Mouse (Mus musculus): ENCODE measurements around the gene Psrc1. TPM values are rescaled to one million over a fixed set of nuclear protein-coding genes. Genes with fewer than 3 reads are reported as not detected.

The Psrc1 gene
- total and polyA plus RNA-seq, 3 experiments = 0.16 to 0.59 (median 0.34) TPM

DNA sequence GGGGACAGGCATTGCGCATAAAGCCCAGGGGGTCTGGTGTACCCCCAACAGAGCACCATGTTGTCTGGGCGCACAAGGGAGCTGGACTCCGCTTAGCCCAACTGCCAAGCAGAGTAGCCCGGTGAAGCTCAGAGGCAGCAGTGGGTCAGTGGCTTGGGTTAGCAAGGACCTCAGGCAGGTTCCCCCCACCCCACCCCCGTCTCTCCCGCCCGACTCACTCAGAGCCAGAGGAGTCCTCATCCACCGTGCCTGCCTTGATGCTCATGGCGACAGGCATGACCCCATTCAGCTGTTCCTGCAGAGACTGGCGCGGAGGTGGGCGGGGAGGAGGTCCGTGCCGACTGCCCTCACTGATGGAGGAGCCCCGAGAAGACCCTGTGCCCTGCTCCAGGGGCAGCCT, 9.2 kb downstream of the Psrc1 start:
- Histone ChIP-seq H3K27me3 (ENCODE audit: control insufficient read depth, insufficient read depth, low read length) (no peaks in the 10 kb centered on the region), H3K36me3 (ENCODE audit: control insufficient read depth, insufficient read depth, low read length) (no peaks in the 10 kb centered on the region), H3K79me2 (replicated peaks; ENCODE audit: control insufficient read depth, insufficient read depth, low read length) (no peaks in the 10 kb centered on the region), H3K27ac (no peak overlapping the region), H3K4me1 (ENCODE audit: control insufficient read depth, insufficient read depth, low read length) (peaks cover 2% of the 10 kb centered on the region; the same call in 1 of the 2 replicates), H3K9ac (ENCODE audit: low read depth, low read length) (no peak overlapping the region), H3K4me3 (no peak overlapping the region)
- WGBS = 61% methylated on average over 15 of the region's 15 CpGs
- intact Hi-C loops (cut with DNase I) = no loop called here
- DNase-seq = no peak
- TF ChIP-seq EP300 (IDR thresholded peaks at IDR 0.05; ENCODE audit: insufficient read depth, low read depth, low read length) (no peak), POLR2A (IDR thresholded peaks at IDR 0.05; ENCODE audit: insufficient read depth, low read depth, low read length) (no peak), CTCF (IDR thresholded peaks at IDR 0.05) (no peak)

DNA sequence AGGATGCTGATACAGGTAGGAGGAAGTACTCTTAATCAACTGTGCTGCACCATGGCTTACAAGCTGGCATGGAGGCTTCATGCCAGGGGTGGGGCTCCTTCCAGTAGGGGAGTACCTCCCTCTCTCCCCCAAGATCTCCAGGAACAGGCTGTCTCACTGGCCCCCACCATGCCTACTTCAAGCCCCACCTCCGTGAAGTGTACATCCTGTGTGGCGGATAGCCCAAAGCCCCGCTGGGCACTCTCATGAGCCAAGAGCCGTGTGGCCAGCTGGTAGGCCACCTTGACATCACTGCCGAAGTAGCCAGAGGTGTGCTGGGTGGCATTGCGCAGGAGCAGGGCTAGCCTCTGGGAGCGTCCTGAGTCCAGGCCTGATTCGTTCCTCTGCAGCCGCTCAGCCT, 14.6 kb downstream of the Psrc1 start:
- Histone ChIP-seq H3K4me3 (no peak overlapping the region), H3K27ac (no peak overlapping the region), H3K9ac (ENCODE audit: low read depth, low read length) (no peak overlapping the region), H3K4me1 (ENCODE audit: control insufficient read depth, insufficient read depth, low read length) (no peaks in the 10 kb centered on the region), H3K79me2 (replicated peaks; ENCODE audit: control insufficient read depth, insufficient read depth, low read length) (no peaks in the 10 kb centered on the region), H3K36me3 (ENCODE audit: control insufficient read depth, insufficient read depth, low read length) (no peaks in the 10 kb centered on the region), H3K27me3 (ENCODE audit: control insufficient read depth, insufficient read depth, low read length) (no peaks in the 10 kb centered on the region)
- 90% methylated on average over 9 of the region's 9 CpGs for WGBS
- TF ChIP-seq EP300 (IDR thresholded peaks at IDR 0.05; ENCODE audit: insufficient read depth, low read depth, low read length) (no peak), POLR2A (IDR thresholded peaks at IDR 0.05; ENCODE audit: insufficient read depth, low read depth, low read length) (no peak), CTCF (IDR thresholded peaks at IDR 0.05) (no peak)
- no peak for DNase-seq
- intact Hi-C loops (cut with DNase I) = no loop called here

DNA sequence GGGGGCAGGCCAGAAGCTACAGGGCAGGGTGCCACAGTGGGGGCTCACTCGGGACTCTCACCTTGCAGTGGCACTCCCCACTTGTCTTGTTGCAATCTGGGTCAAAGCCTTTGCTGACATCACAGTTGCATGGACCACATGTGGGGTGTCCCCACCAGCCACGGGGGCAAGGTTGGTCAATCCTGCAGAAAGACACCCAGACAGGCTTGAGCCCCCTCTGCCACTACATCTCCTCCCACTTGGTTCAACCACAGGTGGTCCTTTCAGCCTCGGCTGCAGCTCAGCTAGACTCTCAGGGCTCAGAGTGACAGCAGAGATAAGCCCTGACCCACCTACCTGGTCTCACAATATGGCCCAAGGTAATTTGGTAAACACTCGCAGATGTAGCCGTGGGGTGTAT, 16.8 kb downstream of the Psrc1 start:
- no peak for DNase-seq
- no peaks in the 10 kb centered on the region for H3K36me3 ChIP-seq (ENCODE audit: control insufficient read depth, insufficient read depth, low read length)
- TF ChIP-seq CTCF (IDR thresholded peaks at IDR 0.05) (no peak), EP300 (IDR thresholded peaks at IDR 0.05; ENCODE audit: insufficient read depth, low read depth, low read length) (no peak), POLR2A (IDR thresholded peaks at IDR 0.05; ENCODE audit: insufficient read depth, low read depth, low read length) (no peak)
- intact Hi-C loops (cut with DNase I) = loop anchor here (2.0 to 5.0 kb wide), 2 partner anchors 162 to 372 kb away; partner anchors contain the start of gene Tmem167b
- no peaks in the 10 kb centered on the region for H3K27me3 ChIP-seq (ENCODE audit: control insufficient read depth, insufficient read depth, low read length)
- 79% methylated on average over 5 of the region's 5 CpGs for WGBS
- no peak overlapping the region for H3K27ac ChIP-seq
- no peaks in the 10 kb centered on the region for H3K4me1 ChIP-seq (ENCODE audit: control insufficient read depth, insufficient read depth, low read length)
- H3K4me3 ChIP-seq = no peak overlapping the region
- H3K9ac ChIP-seq (ENCODE audit: low read depth, low read length) = no peak overlapping the region
- no peaks in the 10 kb centered on the region for H3K79me2 ChIP-seq (replicated peaks; ENCODE audit: control insufficient read depth, insufficient read depth, low read length)

- no peaks in the 10 kb centered on the region for H3K27me3 ChIP-seq (ENCODE audit: control insufficient read depth, insufficient read depth, low read length)
- no peak overlapping the region for H3K4me3 ChIP-seq
- H3K36me3 ChIP-seq (ENCODE audit: control insufficient read depth, insufficient read depth, low read length) = no peaks in the 10 kb centered on the region
- intact Hi-C loops (cut with DNase I) = loop anchor here (2.0 to 5.0 kb wide), 2 partner anchors 161 to 370 kb away; partner anchors contain the start of gene Tmem167b
- no peaks in the 10 kb centered on the region for H3K4me1 ChIP-seq (ENCODE audit: control insufficient read depth, insufficient read depth, low read length)
- no peak overlapping the region for H3K27ac ChIP-seq
- TF ChIP-seq CTCF (IDR thresholded peaks at IDR 0.05) = peak; percentile 91
- no peak for TF ChIP-seq POLR2A (IDR thresholded peaks at IDR 0.05; ENCODE audit: insufficient read depth, low read depth, low read length)
- peak; percentile 79; the same call in 1 of the 2 replicates for TF ChIP-seq EP300 (IDR thresholded peaks at IDR 0.05; ENCODE audit: insufficient read depth, low read depth, low read length)
- no peaks in the 10 kb centered on the region for H3K79me2 ChIP-seq (replicated peaks; ENCODE audit: control insufficient read depth, insufficient read depth, low read length)
- H3K9ac ChIP-seq (ENCODE audit: low read depth, low read length) = no peak overlapping the region
- WGBS = 37% methylated on average over 22 of the region's 22 CpGs
- peak; percentile 83 to 88 for DNase-seq
These were observed 18.3 kb downstream of the Psrc1 start for GRCm38 (mm10) chr3:108401692-108402527.

GRCm38 (mm10) chr3:108402528-108402920, 18.9 kb downstream of the Psrc1 start:
- H3K4me1 ChIP-seq (ENCODE audit: control insufficient read depth, insufficient read depth, low read length) = no peaks in the 10 kb centered on the region
- H3K4me3 ChIP-seq = no peak overlapping the region
- H3K36me3 ChIP-seq (ENCODE audit: control insufficient read depth, insufficient read depth, low read length) = no peaks in the 10 kb centered on the region
- TF ChIP-seq POLR2A (IDR thresholded peaks at IDR 0.05; ENCODE audit: insufficient read depth, low read depth, low read length) = no peak
- no peak for TF ChIP-seq CTCF (IDR thresholded peaks at IDR 0.05)
- no peak for TF ChIP-seq EP300 (IDR thresholded peaks at IDR 0.05; ENCODE audit: insufficient read depth, low read depth, low read length)
- H3K9ac ChIP-seq (ENCODE audit: low read depth, low read length) = no peak overlapping the region
- intact Hi-C loops (cut with DNase I) = loop anchor here (5.0 kb wide), 1 partner anchor 370 kb away; no protein-coding TSS in a partner anchor
- no peaks in the 10 kb centered on the region for H3K79me2 ChIP-seq (replicated peaks; ENCODE audit: control insufficient read depth, insufficient read depth, low read length)
- H3K27ac ChIP-seq = no peak overlapping the region
- H3K27me3 ChIP-seq (ENCODE audit: control insufficient read depth, insufficient read depth, low read length) = no peaks in the 10 kb centered on the region
- no peak for DNase-seq
- 88% methylated on average over 15 of the region's 15 CpGs for WGBS
